18 mouse cellular contexts compared by ENCODE assay signal in genomic region chr15:62114815-62115214, GRCm38 (mm10).
DNase-seq lines count a peak whose midpoint lies in the region; ATAC-seq and TF ChIP-seq lines count a peak whose summit lies in the region.
"Had no signal": no experiment of that assay in that cellular context is flagged by ENCODE, and none has a peak within 500 bp of the region (broad histone marks: within the 10 kb centered on the region; RNA-seq: fewer than 3 reads in every experiment).

No protein-coding gene starts in this region.

- H3K27me3 ChIP-seq in liver, postnatal 0 days (ENCODE audit: insufficient read depth, low read length), result no peaks in the 10 kb centered on the region
- no peaks in the 10 kb centered on the region for H3K27me3 ChIP-seq in limb, embryonic 10.5 days (ENCODE audit: low read depth, poor library complexity, severe bottlenecking)
- H3K27me3 ChIP-seq: limb, embryonic 13.5 days had no signal

- H3K27ac ChIP-seq in liver, postnatal 0 days (ENCODE audit: low read depth), result no peak overlapping the region
- H3K27ac ChIP-seq in limb, embryonic 10.5 days, result no peak overlapping the region
- H3K27ac ChIP-seq: heart, adult 2 months; hindbrain, embryonic 14.5 days; limb, embryonic 13.5 days; macrophage had no signal

- H3K36me3 ChIP-seq in liver, postnatal 0 days (replicated peaks; ENCODE audit: insufficient read depth, low read length), result no peaks in the 10 kb centered on the region
- H3K36me3 ChIP-seq in limb, embryonic 10.5 days, result no peaks in the 10 kb centered on the region
- H3K36me3 ChIP-seq: limb, embryonic 13.5 days had no signal

- 65% methylated on average over 4 of the region's 4 CpGs for WGBS in liver, postnatal 0 days (ENCODE audit: insufficient replicate concordance)
- 91% methylated on average over 4 of the region's 4 CpGs for WGBS in limb, embryonic 10.5 days

- peak; percentile 80 for ATAC-seq in liver, postnatal 0 days

- no peak overlapping the region for H3K9ac ChIP-seq in liver, postnatal 0 days (replicated peaks)
- H3K9ac ChIP-seq: hindbrain, embryonic 14.5 days; limb, embryonic 13.5 days; lung, embryonic 14.5 days had no signal

- DNase-seq in kidney, adult 11 months, result peak; percentile 51
- no peak for DNase-seq in kidney, postnatal 4 days
- peak; percentile 41 to 55 for DNase-seq in kidney, adult 8-10 months
- DNase-seq in kidney, postnatal 14 days, result peak; percentile 41
- no peak for DNase-seq in liver, postnatal 0 days
- DNase-seq in gastrocnemius, adult 18-20 months (ENCODE audit: low spot score), result no peak
- no peak for DNase-seq in limb, embryonic 10.5 days (ENCODE audit: low spot score)
- DNase-seq: adrenal gland, postnatal 36 days; cerebellum, adult 2 months; cerebellum, postnatal 36 days; gastrocnemius, postnatal 10 days; heart, adult 2 months; lung, embryonic 14.5 days; thymus, postnatal 14 days had no signal

- no peak for TF ChIP-seq CTCF in liver, postnatal 0 days (IDR thresholded peaks at IDR 0.05; ENCODE audit: low read depth)

- no peak; the same call in 1 of the 2 replicates for TF ChIP-seq EP300 in liver, postnatal 0 days (IDR thresholded peaks at IDR 0.05; ENCODE audit: low read depth)

- no peak overlapping the region for H3K4me2 ChIP-seq in liver, postnatal 0 days (ENCODE audit: low read depth, low read length)
- H3K4me2 ChIP-seq: hindbrain, embryonic 14.5 days; limb, embryonic 13.5 days; lung, embryonic 14.5 days; midbrain, embryonic 11.5 days had no signal

- no peaks in the 10 kb centered on the region for H3K9me3 ChIP-seq in liver, postnatal 0 days (ENCODE audit: low read length)
- H3K9me3 ChIP-seq in limb, embryonic 10.5 days (replicated peaks), result no peaks in the 10 kb centered on the region
- H3K9me3 ChIP-seq: limb, embryonic 13.5 days had no signal

- peaks cover 16% of the 10 kb centered on the region for H3K4me1 ChIP-seq in liver, postnatal 0 days (ENCODE audit: insufficient read depth)
- H3K4me1 ChIP-seq in limb, embryonic 10.5 days, result peaks cover 25% of the 10 kb centered on the region

- no peak overlapping the region for H3K4me3 ChIP-seq in liver, postnatal 0 days (ENCODE audit: low read depth, low read length)
- H3K4me3 ChIP-seq in limb, embryonic 10.5 days, result no peak overlapping the region
- H3K4me3 ChIP-seq: heart, adult 2 months; limb, embryonic 13.5 days had no signal

Comparison
In these comparisons a context has a peak if more than half of its experiments do, and no peak if none do; other contexts are left out.
1. DNase-seq: peak in kidney, adult 11 months (single experiment), kidney, adult 8-10 months (2 of 2) and kidney, postnatal 14 days (single experiment); none in kidney, postnatal 4 days (0 of 2), liver, postnatal 0 days (single experiment), gastrocnemius, adult 18-20 months (single experiment) and limb, embryonic 10.5 days (single experiment).